Mouse (Mus musculus) c-Kit-positive CD71-positive TER-119-negative erythroid progenitor cells, embryonic 14.5 days (primary cell): Measurements from ENCODE around the gene Sppl2c.

Experiments used
- DNase-seq: peaks from one replicate; pipeline ENCODE4 v3.0.0-alpha.2; 2013; ENCODE audit warnings: low read depth

The Sppl2c gene

DNA sequence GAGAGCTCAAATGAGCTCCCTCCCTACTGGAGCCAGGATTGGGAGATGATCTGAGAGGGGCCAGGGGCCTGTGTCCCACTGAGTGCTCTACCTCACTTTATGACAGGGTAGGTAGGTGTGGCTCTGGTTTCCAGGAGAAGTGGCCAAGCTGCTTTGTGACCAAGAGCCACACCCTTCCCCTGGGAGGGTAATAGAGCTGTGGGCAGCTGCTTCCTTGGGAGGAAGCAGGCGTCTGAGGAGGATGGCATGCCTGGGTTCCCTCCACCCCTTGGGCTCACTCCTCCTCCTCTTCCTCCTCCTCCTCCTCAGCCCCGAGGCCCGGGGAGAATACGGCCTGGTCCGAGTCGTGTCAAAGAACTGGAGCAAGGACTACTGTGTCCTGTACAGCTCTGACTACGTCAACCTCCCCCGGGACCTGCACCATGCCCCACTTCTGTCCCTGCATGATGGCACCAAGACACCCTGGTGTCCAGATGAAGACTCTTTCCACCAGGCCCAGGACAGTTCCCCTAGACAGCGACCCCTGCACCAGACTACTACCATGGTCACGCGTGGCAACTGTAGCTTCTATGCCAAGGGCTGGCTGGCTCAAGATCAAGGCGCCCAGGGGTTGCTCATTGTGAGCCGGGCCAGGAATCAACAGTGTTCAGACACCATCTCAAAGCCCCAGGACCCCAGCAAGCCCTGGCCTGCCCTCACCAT, at the start of gene Sppl2c:
Gene Sppl2c (plus strand): TSS at position 193 of the 702 bp plus-strand sequence.
- no peak for DNase-seq

- no peak for DNase-seq
These were observed 47.2 kb upstream of the Sppl2c start for GRCm38 (mm10) chr11:104138976-104139375.

DNA sequence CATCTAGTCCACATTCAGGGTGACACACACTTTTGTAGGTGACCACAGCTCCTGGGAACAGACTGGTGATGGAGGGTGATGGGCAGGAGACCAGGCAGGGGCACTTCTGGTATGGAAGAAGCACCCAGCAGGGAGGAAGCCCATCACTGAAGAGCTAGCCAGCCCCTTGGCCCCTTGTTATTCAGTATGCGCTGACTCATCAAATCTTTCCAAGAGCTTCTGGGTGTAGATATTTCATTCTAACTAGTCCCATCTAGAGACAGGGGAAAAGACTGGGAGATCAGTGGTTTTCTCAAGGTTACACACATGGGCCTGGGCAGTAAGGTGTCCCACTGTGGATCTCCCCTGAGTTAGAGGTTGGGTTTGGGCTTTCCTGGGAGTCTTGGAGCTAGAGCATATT, 41.2 kb upstream of the Sppl2c start:
- DNase-seq = no peak

DNA sequence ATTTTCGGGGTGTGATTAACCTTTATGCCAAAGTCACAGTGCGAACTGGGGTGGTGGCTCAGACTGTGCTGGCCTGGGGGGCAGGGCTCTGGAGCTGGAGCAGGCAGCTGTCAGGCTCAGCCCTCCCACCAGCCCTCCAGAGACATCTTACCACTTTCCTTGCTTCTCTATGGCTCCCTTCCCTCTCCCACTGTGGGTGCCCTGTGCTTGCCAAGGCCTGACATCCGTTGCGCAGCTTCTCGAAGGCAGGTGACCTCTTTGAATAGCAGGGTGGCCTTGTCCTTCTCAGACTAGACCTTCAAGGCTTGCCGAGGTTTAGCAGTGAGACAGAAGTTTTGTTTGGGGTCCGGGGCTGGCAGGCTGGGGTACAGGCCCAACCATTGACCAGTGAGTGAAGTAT, 37.3 kb upstream of the Sppl2c start:
- no peak for DNase-seq

- DNase-seq = no peak
These were observed 35.2 kb upstream of the Sppl2c start for GRCm38 (mm10) chr11:104150911-104151310.

- DNase-seq = no peak
These were observed 31.8 kb upstream of the Sppl2c start for GRCm38 (mm10) chr11:104154332-104154731.

DNA sequence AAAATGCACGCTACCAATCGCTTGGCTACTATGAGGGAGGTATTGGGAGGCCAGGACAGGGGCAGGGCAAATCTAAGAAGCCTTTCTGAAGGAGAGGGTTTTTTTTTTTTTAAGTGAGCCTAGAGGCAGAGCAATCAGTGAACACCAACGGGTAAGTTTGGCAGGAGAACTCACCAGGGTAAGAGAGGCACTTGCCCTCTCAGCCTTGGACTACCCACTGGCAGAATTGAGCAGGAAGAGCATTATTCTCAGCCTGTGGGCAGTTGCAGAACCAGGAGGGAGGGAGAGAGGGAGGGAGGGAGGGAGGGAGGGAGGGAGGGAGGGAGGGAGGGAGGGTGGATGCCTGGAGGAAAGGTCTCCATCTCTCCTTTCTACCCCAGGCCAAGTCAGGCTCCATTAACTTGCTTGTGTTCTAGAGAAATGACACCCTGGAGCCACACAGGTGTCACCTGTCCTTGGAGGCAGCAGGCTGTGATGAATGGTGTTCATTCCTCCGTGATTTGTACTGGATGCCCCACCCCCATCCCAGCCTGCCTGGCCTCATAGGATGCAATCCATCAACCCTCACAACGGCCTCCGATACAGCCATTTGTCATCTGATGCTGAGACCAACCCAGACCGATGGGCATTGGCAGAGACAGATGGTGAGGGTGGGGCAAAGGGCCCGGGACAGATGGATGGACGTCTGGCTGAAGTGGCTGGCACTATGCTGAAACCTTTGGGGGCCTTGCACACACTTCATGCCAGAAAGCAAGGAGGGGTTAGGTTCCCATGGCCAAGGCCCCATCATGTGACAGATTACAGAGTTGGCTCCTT, 31.1 kb upstream of the Sppl2c start:
- DNase-seq = no peak

DNA sequence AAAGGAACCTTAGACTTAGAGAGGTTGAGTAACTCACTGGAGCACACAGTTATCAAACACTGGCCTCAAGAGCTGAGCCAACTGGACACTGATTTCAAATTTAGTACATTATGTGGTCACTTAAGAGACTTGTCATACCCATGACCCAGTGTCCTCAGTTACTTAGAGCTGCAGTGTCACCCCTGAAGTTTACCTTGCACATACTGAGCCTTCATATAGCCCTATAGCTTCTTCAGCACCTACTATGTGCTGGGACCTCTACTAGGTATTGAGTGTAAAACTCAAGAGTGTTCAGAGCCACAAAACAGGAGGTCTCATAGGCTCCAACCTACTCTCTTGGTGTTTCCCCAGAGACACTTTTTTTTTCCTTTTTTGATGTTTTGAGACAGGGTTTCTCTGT, 30.2 kb upstream of the Sppl2c start:
- no peak for DNase-seq

DNA sequence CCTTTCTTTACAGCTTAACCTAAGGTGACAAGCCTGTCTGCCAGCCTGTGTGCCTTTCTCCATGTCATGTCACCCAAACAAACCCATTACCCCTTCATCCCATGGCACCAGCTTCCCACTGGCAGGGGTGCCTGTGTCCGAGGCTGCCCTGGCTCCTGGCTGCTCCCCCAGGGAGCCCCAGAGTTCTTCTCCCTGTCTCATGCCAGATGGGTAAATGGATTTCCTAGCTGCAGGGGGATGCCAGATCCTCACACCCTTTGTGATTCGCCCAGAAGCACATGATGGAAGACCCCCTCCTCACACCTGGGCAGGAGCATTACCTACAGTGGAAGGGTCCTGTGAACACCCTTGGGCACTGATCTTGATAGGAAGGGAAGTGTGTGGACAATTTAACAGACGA, 29.7 kb upstream of the Sppl2c start:
- DNase-seq = no peak

DNA sequence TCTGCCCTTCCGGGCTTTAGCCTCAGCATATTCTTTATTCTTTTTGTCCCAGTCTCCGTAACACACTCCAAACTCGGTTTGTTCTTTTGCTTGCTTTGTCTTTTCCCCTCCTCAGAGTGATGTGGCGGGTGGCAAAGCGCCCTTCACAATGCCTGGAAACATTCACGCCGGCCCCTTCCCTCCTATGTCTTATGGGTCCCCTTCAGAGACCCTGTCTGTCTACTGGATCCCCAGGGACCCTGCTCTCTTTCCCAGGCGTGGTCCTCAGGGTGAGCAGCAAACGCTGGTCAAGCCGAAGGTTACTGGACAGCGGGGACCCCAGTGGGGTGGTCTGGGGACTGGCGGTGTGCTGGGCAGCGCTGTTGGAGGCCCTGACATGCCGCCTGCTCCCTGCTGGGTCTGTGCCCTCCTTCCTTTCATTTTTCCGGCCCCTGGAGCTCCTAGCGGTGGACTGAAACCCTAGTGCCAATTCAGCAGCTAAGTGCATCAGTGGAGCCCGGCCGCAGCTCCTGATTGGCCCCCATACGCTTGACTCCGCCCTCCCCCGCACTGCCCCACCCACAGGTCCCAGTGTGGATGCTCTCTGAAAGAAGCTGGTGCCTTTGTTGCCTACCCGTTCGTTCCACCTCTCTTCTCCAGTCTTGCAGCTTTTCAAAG, 28.4 kb upstream of the Sppl2c start:
- peak; percentile 8 for DNase-seq

- no peak for DNase-seq
These were observed 27.7 kb upstream of the Sppl2c start for GRCm38 (mm10) chr11:104158260-104158907.

- DNase-seq = no peak
These were observed 26.3 kb upstream of the Sppl2c start for GRCm38 (mm10) chr11:104159769-104160272.

DNA sequence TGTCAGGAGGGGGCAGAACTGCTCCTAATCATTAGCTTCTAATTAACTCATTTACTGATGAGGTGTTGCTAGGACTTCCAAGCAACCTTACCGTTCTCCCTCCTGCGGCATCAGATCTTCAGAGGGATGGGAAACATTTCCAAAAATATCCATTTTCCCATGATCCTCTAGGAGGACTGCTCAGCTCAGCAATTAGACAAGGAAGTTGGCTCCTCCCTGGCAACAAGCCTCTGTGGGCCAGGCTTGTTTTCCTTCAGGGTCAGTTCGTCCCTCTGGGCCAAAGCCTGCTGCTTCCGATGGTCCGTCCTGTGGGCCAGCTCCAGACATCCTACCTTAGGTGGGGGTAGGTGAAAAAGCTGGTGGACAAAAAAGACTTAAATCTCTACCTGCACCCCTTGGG, 25.0 kb upstream of the Sppl2c start:
- DNase-seq = no peak

DNA sequence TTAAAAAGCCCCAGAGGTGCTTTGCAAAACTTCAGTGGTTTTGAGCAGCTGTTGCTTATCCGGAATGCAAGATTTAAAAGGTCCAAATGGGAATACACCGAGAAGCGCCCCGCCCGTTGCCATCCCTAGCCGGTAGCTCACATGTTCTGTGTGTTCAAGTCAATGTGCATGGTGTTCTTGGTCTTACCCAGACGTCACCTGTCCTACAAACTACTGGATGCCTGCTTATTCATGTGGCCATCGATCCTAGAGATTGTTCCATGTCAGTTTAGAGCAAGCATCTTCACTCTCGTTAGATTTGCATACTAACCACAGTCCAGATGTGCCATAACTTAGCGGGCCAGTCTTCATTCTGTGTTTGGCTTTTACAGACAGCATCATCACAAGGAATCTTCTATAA, 21.9 kb upstream of the Sppl2c start:
- no peak for DNase-seq

DNA sequence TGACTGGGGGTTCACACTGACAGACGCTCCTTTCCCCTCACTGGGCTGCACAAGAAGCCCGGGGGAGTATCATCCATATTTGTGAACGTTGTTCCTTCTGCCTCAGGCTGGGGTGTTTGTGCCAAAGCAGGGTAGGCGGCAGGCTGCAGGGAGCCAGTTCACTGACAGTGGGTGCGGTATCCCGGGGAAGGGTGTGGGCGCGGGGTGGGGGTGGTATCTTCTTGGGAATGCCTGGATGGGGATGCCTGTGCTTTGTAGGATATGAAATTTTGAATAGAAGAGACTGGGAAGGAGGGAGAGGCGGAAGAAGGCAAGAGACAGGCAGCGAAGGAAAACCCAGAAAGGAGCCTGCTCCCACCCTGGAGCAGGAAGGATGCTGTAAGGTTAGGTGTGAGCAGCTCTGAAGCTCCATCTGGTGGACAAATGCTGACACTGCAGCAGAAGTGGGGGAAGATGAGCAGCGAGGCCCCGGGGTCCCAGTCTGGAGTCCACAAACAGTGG, 14.8 kb upstream of the Sppl2c start:
- peak; percentile 9 for DNase-seq

- DNase-seq = no peak
These were observed 7.2 kb upstream of the Sppl2c start for GRCm38 (mm10) chr11:104178893-104179292.

GRCm38 (mm10) chr11:104179804-104180203, 6.3 kb upstream of the Sppl2c start:
- DNase-seq = no peak

DNA sequence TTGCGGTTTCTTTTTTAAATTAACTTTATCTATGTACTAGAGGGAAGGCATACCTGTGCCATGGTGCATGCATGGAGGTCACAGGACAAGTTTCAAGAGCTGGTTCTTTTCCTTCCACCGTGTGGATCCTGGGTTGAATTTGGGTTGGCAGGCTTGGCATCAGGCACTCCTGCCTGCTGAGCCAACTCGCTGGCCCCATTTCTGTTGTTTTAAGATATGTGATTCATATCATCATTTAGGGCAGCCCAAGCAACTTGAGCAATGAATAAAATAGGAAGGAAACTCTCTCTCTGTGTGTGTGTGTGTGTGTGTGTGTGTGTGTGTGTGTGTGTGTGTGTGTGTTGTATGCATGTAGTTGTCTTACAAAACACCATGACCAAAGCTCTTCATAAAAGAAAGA, 4.0 kb upstream of the Sppl2c start:
- DNase-seq = no peak

DNA sequence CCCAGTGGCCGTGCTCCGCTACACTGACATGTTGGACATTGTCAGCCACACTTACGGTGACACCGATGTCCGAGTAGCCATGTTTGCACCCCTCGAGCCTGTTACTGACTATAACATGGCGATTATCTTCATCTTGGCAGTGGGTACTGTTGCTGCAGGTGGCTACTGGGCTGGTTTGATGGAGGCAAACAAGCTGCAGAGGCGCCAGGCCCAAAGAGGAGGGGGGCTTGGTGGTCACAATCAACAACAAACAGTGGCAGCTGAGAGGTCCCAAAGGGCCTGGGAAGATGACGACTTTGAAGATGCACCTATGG, 667 bp downstream of the Sppl2c start:
- DNase-seq = no peak

- DNase-seq = no peak
These were observed 1.6 kb downstream of the Sppl2c start for GRCm38 (mm10) chr11:104187766-104188165.

- no peak for DNase-seq
These were observed 3.9 kb downstream of the Sppl2c start for GRCm38 (mm10) chr11:104190008-104190407.

DNA sequence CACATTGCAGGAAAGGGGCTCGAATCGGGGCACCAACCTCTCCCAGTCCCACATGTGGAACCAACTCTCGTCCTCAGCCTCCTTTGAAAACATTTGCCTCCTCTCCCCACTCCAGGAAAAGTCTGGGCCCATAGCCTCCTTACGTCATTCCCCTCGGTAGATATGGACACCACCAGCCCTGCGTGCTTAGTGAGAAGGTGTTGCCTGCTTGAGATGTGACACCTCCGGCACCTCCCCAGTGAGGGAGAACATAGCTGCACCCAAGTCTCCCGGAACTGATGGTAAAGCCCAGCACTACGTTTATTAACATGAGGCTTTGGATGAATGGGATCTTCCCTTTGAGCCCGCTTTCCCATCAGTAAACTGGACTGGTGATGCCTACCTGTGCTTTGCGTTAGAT, 9.3 kb downstream of the Sppl2c start:
- no peak for DNase-seq
